Mouse (Mus musculus) inflammation-experienced regulatory T-cells, adult 6 months (primary cell): Measurements from ENCODE around the gene Celf2. TPM values are rescaled to one million over a fixed set of nuclear protein-coding genes. Genes with fewer than 3 reads are reported as not detected.

Experiments used
- ATAC-seq: one replicate; pipeline ENCODE4 v1.8.0; 2017
- polyA plus RNA-seq, 3 experiments: library from polyadenylated mRNA; unstranded; fragments of 100-300 nt; shearing (Covaris generic); gene quantifications; one replicate each; pipeline ENCODE4 v1.2.1; 2017

Celf2 gene
- polyA plus RNA-seq, 3 experiments from 2014 or later, result 179 to 241 (median 217) TPM

DNA sequence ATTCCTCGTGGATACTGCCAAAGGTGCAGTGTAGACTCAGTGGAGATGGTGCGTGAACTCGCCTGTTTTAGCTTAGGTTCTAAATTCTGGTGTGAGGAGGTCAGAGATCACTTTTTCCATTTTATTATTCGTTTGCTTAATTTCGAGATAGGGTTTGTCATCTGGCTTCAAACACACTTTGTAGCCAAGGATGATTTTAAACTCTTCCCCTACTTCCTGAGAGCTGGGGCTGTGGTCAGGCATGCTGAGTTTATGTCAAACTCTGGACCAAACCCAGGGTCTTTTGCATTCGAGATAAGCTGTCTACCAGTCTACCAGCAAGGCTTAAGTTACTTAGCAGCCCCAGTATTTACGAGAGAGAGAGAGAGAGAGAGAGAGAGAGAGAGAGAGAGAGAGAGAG is 429.3 kb downstream of the Celf2 start:
- no peak for ATAC-seq

DNA sequence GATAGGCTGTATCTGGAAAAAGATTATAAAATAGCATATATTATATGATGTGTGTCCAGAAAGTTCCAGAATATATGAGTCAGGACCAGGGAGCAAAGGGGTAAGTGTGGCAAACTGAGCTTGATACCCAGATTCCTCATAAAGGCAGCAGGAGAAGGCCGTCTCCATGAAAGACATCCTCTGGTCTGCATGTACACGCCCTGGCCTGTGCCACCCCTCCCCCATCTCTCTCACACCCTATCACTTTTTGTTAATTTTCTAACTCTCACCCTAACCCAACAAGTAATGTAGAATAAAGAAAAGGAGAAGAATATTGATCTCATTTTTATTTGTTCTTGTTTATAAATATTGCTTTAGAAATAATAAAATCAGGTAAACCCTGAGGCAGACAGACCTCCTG is 430.0 kb downstream of the Celf2 start:
- no peak for ATAC-seq

DNA sequence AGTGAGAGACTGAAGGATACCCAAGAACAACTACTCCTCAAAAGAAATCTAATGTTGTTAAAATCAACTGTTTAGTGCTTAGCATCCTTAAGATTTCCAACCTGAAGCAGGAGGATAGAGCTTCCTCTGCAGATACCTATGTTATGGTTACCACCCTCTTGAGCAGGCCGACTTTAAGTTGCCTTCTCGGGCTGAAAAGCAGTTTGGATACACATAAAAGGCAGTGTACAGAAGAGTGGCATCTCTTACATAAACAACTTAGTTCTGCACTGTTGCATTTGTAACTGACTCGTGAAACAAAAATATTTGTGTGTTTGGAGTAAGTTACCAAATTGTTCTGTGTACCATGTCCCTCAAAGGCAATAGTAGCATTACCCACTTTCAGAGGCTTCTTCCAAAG is 435.6 kb downstream of the Celf2 start:
- ATAC-seq, result no peak

DNA sequence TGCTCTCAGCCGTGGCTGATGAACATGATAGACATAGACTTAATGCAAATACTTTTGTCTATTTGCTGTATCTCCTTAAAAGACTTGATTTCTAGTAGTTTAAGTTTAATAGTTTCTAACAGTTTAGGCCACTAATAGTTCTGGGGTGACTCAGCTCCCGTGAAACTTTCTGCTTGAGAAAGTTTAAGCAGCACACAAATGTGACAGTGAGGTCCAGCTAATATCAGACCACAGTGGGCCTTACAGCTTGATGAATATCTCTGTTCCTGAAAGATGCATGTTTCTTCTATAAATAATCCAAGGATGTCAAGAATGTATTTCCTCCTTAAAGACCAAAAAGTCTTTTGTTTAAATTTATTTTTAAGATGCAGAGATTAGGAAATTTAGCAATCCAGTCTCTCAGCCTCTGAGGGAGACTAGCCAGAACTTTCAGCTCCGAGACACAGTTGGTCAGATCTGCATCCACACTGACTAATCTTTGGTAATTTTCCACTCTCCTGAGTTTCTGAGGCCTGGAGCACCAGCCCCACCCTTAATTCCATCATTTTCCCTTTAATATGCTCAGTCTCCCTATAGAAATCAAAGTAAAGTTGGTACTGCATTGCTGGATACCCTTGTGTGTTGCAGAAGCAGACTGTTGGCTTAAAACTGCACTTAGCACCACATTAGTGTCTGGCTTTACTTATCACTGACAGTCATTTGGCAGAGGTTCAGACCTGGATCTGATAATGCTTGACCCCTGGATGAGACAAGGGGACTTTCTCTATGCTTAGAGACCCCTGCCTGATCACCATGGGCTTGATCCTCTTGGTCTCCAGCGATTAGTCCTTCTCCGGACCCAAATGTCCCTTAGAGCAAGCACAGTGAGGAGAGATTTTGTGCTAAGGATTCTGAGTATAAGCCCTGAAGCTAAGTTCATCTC is 436.8 kb downstream of the Celf2 start:
- ATAC-seq, result no peak

DNA sequence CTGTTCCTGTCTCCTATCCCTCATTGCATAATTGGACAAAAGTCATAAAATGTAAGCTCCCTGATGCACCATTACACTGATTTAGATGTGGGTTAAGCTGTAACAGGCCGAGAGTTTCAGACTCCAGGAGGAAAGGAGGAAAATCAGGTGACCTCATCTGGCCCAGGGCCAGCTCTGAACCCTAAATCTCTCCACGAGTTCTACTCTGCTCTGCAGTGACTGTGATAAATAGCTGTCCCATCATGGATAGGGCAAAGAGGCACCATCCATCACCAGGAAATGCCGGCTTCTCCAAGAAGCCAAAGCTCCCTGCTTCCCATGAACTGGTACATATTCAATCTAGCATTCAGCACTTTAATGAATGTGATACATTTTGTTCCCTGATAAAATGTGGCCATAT is 439.9 kb downstream of the Celf2 start:
- no peak for ATAC-seq

DNA sequence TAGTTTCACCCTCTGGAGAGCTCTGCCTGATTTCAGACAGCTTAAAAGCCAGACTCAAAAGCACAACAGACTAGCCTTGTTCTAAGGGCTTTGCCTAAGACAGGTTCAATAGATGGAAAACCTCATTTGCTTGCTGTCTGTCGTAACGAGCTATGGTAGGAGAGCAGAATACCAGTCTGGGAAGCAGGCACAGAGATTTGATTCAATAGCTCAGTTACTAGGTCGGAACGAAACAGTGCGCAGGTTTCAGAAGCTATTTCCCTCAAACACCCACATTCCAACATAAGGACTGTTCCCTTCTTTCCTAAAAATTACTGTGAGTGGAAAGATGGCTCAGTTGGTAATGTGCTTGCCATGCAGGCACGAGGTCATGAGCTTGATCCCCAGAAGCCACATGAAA is 441.1 kb downstream of the Celf2 start:
- no peak for ATAC-seq

DNA sequence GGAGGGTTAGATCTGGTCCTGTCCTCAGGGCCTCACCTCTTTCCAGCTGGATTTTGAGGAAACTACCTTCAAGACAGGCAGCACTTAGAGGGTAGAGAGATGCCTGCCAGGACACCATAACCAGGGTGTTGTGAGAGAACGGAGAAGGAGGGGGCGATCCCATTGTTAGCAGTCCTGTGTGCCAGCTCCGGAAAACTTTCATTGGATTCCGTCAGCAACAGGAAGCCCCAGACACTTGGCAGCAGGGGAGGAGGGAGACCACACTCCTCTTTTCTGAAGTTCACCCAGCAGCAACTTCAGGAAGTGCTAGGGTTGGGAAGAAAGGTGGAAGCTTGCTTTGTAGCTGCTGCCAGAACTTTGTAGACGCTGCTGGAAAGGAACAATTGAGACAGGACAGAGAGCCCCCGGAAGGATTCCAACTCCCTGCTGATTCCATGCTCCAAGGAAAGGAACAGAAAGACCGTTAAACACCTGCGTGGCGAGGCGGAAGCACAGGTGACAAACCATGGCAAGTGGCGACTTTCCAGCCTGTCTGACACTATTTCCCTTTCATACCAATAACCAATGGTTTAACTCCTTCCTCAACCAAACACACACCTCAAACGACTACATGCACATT is 445.7 kb downstream of the Celf2 start:
- ATAC-seq, result no peak

DNA sequence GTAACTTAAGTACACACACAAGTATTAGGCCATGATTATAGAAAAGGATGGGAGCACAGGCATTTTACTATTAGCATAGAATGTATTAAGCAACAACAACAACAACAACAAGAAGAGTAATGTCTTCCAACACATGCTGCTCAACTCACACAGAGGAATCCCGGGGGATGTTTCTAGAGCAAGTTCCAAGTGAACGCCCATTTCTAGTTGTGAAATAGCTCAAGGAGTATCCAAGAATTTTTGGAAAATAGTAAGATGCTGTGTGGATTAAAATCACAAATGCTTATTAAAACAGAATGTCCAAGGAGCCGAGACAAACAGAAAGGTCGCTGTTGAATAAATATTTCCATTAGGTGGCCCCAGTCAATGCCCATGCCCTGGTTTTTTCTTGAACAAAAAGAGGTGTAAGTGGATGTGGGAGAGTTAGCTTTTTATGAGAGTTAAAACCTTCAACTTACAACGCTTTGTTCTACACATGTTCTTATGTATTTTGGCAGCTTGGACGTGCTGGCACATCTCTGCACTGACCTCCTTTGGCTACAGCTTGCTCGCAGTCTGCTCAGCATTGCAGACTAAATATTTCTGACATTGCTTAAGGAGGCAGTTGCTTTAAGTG is 448.8 kb downstream of the Celf2 start:
- ATAC-seq, result no peak

DNA sequence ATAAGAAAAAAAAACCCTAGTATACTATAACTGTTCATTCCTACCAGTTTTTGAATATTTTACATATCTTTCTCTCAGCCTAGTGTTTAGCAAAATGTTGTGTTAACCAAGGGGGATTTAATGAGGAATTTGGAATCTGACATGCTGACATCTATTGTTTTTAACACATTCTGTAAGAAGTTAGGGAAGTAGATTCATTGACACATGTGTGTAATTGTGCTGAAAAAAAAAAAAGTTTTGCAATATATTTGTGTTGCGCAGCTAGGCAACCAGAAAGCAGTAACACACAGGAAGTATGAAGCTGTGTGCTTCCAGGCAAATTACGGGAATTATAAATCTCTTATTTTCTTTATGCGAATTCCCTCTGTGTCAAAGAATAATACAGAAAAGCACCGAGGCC is 453.0 kb downstream of the Celf2 start:
- no peak for ATAC-seq

DNA sequence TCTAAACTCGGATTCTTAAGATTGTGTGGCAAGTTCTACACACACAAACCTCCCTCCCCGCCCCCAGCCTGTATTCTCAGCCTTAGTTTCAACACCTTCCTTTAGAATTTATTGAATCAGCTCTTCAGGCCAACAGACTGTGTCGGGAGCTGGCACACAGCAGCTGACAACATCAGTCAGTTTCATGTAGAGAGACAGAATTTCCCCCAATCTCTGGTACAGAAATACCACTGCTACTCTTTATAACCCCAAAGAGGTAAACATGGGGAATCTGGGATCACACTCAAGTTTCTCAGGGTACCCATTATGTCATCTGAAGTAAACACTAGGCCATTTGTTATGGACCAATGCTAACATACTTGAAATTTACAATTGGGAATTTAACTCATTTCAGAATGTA is 453.4 kb downstream of the Celf2 start:
- ATAC-seq, result no peak

DNA sequence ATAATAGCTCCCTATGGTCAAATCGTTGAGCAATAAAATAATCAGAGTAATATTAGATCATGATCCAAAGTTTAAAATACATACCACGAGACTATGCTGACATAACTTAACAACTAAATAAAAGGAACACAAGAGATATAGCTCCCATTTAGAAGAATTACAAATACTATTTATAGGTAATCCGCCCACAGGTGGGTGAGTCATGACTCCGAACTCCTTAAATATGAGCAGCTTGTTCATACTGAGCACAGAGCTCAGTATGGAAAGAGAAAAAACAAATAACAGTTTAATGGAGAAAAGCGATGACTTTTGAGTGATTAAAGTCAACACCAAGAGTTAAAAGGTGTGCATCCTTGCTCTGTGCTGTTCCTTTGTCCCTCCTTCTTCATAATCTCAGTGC is 458.3 kb downstream of the Celf2 start:
- no peak for ATAC-seq

DNA sequence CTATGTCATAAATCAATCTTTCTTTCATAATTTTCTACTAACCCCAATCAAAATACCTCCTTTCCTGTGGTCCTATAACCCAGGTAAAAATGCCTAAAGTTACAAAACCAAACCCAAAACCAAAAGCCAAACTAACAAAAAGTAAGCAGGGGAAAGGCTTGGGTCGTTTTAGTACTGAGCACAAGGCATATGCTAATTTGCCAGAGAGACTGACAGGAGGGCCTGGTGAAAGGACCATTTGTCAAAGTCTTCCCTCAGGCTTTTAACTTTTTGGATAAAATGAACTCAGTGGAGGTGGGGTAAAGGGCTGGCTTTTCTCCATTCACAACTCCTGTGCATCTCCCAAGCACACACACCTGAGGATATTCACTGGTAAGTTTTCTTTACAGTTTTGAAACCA is 463.2 kb downstream of the Celf2 start:
- no peak for ATAC-seq

DNA sequence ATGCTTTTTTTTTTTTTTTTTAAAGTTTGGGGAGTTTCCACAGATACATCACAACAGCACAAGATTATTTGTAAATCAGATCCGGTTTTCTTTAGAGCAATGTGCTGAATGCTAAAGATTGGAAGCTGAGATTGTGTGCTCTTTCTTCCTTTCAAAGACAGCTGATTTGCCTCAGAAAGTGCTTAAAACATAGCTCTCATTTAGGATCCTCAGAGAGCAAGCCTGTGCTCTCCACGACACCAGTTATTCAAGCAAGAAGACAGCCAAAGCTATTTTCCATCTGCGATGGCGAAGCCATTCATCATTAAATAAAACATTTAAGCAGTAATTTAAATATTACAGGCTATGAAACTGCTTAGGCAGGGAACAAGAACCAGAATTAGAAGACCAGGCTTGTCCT is 463.8 kb downstream of the Celf2 start:
- ATAC-seq, result no peak

DNA sequence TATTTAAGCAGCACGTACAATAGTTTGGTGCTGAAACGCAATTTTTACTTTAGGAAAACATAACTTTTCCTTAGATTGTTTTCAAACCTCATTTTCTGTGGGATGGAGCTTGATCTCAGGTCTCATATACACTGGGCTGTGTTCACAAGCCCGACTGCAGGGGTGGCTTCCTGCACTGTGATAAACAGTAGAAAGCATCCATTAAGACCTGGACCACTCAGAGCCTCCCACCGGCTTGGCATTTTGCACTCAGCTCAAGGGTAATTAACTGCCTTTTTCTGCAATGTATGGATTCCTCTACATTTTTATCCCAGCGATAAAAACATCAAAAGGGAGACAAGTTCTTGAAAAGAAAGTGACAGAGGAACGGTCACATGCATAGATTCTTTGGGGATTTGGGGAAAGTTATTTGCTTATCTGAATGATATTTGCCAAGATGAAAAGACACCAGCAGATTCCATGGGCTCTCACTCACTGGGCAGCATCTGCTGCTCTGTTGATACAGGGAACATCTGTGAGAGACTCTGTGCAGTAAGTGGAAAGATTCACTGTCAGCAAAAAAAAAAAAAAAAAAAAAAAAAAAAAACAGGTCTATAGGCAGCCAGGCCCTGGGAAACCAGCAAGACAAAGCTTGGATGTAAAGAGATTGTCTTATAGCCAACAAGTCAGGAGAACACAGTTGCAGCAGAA is 465.4 kb downstream of the Celf2 start:
- no peak for ATAC-seq

DNA sequence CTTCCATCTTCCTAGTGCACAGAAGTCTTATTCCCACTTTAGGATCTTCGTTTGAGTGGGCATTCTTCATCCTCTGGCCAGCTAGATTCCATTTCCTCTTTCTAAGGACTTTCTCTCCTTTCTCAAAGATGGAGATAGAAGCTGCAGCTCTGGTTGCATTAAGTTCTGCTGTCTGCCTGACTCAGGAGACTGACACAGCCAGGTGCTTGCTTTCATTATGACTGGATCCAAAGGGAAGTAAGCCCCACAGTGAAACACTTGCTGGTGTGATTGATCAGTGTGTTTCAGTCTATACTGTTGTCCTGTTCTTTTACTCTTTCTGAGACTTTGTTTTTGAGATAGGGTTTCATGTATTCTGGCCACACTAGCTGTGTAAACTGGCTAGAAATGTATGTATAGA is 468.4 kb downstream of the Celf2 start:
- no peak for ATAC-seq

DNA sequence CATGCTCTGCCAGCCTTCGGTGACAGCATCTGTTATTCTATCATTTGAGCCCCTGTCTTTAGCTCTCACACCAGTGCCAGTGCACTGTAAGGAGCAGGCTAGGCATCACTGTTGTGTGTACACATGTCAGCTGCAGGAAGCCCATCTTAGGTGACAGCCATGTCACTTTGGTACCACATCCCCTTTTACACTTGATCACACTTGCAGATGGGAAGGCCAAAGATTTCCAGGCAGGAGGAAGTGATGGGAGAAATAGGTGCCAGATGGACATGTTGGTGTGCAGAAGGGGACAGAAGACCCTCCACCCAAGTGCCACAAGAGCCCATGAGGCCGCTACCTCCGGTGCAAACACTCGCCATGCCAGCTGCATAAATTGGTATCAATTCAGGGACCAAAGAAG is 470.4 kb downstream of the Celf2 start:
- ATAC-seq, result no peak

DNA sequence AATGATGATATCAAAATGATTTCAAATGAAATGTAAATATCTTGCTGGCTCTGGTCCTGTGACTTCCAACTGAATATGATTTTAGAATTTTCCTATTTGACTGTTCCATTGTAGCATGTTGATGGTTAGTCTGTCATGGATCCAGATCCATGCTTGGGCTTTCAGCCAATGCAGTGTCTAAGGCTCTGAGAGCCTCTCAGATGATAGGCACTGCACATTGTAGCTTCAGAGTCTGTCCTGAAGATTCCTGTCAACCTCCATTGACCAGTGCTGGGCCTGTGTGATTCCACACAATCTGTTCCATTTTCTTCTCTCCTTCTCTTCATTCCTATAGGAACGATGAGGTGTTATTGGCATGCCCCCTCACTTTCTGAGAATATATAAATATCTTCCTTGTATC is 478.0 kb downstream of the Celf2 start:
- ATAC-seq, result no peak

DNA sequence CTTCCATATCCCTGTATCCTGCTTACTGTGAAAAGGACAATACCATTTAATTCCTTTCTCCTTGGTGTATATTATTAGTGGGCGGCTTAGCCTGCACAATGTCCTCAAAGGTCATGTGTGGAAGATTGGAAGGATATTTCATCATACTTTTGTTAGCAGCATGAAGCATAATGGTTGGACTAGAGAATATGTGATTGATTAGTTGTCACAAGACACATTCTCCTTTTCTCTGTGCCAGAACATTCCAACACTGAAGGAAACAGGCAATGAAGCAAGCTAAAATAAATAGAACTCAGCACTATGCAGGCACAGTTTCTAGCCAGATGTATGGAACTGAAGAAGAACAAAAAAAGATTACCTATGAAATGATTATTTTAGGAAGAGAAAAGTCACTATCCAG is 482.6 kb downstream of the Celf2 start:
- ATAC-seq, result no peak

DNA sequence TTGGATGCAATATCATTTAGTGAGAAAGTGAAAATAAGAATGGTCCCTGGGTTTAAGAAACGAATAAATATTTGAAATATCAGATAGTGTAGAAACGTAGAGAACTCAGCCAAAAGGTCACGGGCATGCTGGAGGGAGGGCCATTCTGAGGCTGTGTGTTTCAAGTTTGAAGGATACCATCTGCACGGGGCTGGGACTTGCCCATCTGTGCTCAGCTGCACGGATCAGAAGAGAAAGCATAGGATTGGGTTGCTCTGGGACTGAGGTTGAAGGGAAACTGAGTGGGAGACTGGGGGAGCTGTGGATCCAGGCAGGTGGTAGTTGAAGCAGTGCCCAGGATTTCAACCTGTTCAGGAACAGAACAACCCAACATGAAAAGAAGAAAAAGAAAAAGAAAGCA is 483.8 kb downstream of the Celf2 start:
- ATAC-seq, result no peak

DNA sequence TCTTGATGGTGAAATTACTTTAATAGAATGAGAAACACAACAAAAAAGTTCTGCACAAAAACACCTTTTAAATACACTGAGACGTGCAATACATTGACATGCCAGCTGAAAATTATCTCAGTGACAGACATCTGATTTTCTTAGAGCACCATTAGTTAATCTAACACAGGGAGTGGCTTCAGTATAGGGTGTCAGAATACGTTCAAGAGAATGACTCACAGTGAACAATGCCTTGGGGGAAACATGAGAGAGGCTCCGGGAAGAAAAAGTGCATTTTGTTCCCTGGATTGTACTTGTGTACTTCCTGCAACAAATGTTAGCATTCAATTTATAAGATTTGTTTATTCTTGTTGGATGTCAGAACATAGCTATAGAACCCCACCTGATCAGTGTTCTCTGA is 487.2 kb downstream of the Celf2 start:
- no peak for ATAC-seq

DNA sequence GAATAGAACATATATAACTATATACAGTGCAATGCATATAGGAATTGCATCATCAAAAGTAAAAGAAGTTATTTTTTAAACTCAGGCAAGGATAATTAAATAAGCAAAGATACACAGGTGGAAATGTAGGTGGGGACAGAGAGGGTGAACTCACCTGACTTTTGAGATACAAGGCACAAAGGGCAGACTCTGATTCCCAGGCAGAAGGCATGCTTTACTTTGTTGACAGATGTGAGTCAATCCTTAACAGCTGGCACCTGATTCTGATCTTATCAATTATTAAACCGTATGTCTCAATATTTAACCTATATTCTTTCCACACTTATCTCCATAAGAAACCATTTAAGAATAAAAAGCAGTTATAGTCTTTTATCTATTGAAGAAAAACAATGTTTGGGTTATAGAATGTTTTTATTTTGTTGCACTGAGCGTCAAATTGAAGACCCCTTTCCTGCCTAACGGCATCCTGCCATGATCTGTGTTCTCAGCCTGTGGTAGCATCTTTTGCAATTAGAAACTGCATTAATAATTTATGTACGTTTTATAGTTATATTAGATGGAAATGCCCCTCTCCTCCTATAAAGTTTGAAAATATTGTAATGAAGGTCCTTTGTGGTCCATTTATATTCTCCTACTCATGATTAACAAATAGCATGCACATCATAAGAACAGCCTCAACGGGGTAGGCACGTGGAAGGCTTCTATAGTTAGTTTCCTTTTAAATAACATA is 491.8 kb downstream of the Celf2 start:
- no peak for ATAC-seq

DNA sequence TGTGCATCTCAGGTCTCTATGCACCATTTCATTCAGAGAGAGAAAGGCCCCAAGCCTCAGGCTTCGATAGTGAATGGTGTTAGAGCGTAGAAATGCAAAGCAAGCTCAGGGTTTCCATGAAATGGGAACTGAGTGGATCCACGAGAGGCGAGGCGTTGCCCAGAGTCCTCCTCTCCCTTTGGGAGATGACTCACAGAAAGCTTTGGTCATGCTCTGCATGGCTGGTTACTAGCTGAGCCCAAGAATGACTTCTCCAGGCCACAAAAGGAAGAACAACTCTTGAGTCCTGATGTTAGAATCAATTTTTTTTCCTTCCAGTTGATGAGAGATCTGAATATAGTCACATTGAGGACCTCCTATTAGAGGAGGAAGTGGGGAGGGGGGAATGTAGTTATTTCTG is 496.2 kb downstream of the Celf2 start:
- no peak for ATAC-seq

DNA sequence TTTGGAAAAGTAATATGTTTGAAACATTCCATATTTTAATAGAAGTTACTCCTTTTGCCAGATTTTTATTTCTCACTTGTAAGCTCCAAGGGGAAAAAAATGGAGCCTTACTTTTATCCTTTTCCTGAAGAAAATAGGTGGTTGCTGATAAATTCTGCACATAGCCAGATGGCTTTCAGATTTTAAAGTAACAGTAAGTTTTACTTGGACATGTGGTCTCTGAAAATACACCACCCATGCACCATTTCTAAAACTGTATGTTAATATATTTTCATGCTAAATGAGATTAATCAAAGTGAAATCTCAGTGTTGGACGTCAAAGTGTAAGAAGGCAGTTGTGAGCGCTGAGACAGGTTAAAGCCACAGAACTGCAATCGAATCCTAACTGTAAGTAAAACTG is 502.5 kb downstream of the Celf2 start:
- no peak for ATAC-seq
